Mouse (Mus musculus) CH12.LX (cell line): Measurements from ENCODE around the gene Bdkrb2. TPM values are rescaled to one million over a fixed set of nuclear protein-coding genes. Genes with fewer than 3 reads are reported as not detected.

Experiments
- DNase-seq: peaks from one replicate; pipeline ENCODE4 v3.0.0-alpha.2; 2013; ENCODE audit errors: extremely low read depth
- H3K27ac ChIP-seq: 2 replicates; pipeline ENCODE4 v1.5.1; 2012; ENCODE audit warnings: low read depth, mild to moderate bottlenecking, control low read depth, moderate library complexity; ENCODE audit not compliant: insufficient read depth
- H3K27me3 ChIP-seq: replicated peaks from 2 replicates; pipeline ENCODE3; 2012; ENCODE audit warnings: inconsistent platforms
- H3K36me3 ChIP-seq, 2 experiments: replicated peaks in 1 of 2; 2 replicates each; pipeline versions ENCODE3 to v1.6.1; 2012; ENCODE audit warnings: inconsistent platforms in 1 of 2, low read length in 1 of 2, mild to moderate bottlenecking in 1 of 2, mixed read lengths in 1 of 2, moderate library complexity in 1 of 2; ENCODE audit not compliant: control insufficient read depth in 1 of 2, insufficient read depth in 1 of 2
- H3K4me1 ChIP-seq, 2 experiments: 2 replicates each; pipeline ENCODE4 v1.6.1; 2012; ENCODE audit warnings: inconsistent platforms in 1 of 2, moderate library complexity in 1 of 2; ENCODE audit not compliant: insufficient read depth in 2 of 2, control insufficient read depth in 1 of 2
- H3K4me2 ChIP-seq: 2 replicates; pipeline ENCODE4 v1.6.1; 2012; ENCODE audit warnings: low read depth, mild to moderate bottlenecking, control low read depth; ENCODE audit not compliant: poor library complexity, insufficient read depth, severe bottlenecking
- H3K4me3 ChIP-seq, 3 experiments: fragments of 150-350 bp in 1 of 3; sonication (generic) in 1 of 3; replicated peaks in 1 of 3; 2 replicates each; pipeline versions ENCODE3 to v1.5.1; 2011 to 2012; ENCODE audit warnings: low read depth in 2 of 3, low read length in 2 of 3, mild to moderate bottlenecking in 2 of 3, moderate library complexity in 2 of 3, control low read depth in 1 of 3, improper control_type of control experiment in 1 of 3, inconsistent platforms in 1 of 3, mixed read lengths in 1 of 3; ENCODE audit not compliant: poor library complexity in 1 of 3
- H3K79me2 ChIP-seq: replicated peaks from 2 replicates; pipeline ENCODE4 v1.6.1; 2012; ENCODE audit warnings: mild to moderate bottlenecking, moderate library complexity; ENCODE audit not compliant: control insufficient read depth, poor library complexity, insufficient read depth, severe bottlenecking; ENCODE audit errors: extremely low read depth
- H3K9ac ChIP-seq: 2 replicates; pipeline ENCODE4 v1.6.1; 2012; ENCODE audit warnings: low read depth, mild to moderate bottlenecking, control low read depth, moderate library complexity; ENCODE audit not compliant: insufficient read depth
- H3K9me3 ChIP-seq: replicated peaks from 2 replicates; pipeline ENCODE3; 2012; ENCODE audit warnings: low read length, inconsistent platforms, mixed read lengths
- CHD1 ChIP-seq: IDR thresholded peaks from 2 replicates; pipeline ENCODE4 v1.6.1; 2012; ENCODE audit warnings: low read depth, low read length, improper control_type of control experiment, inconsistent platforms
- EP300 ChIP-seq: IDR thresholded peaks from 2 replicates; pipeline ENCODE4 v1.6.1; 2011; ENCODE audit warnings: low read length, improper control_type of control experiment
- HCFC1 ChIP-seq: IDR thresholded peaks from 2 replicates; pipeline ENCODE4 v1.6.1; 2012; ENCODE audit warnings: low read depth, mild to moderate bottlenecking, inconsistent platforms, low read length, improper control_type of control experiment
- JUN ChIP-seq: IDR thresholded peaks from 2 replicates; pipeline ENCODE4 v1.6.1; 2011; ENCODE audit warnings: low read depth, mild to moderate bottlenecking, low read length, improper control_type of control experiment, moderate library complexity; ENCODE audit not compliant: insufficient read depth
- JUND ChIP-seq: conservative IDR thresholded peaks from 2 replicates; pipeline ENCODE4 v1.6.1; 2011; ENCODE audit warnings: low read depth, low read length, improper control_type of control experiment
- MAFK ChIP-seq: IDR thresholded peaks from 2 replicates; pipeline ENCODE4 v1.6.1; 2011; ENCODE audit warnings: low read length, improper control_type of control experiment; ENCODE audit not compliant: insufficient replicate concordance
- NRF1 ChIP-seq: IDR thresholded peaks from 2 replicates; pipeline ENCODE4 v1.6.1; 2014; ENCODE audit warnings: low read depth, mild to moderate bottlenecking, inconsistent platforms, low read length, improper control_type of control experiment, moderate library complexity
- PAX5 ChIP-seq: IDR thresholded peaks from 2 replicates; pipeline ENCODE4 v1.6.1; 2012; ENCODE audit warnings: low read length, inconsistent platforms, mixed read lengths
- POLR2AphosphoS2 ChIP-seq: IDR thresholded peaks from 2 replicates; pipeline ENCODE4 v1.6.1; 2011; ENCODE audit warnings: low read depth, low read length, improper control_type of control experiment
- RAD21 ChIP-seq: IDR thresholded peaks from 2 replicates; pipeline ENCODE4 v1.6.1; 2011; ENCODE audit warnings: low read depth, mild to moderate bottlenecking, low read length, improper control_type of control experiment, moderate library complexity
- RCOR1 ChIP-seq: conservative IDR thresholded peaks from 2 replicates; pipeline ENCODE4 v1.6.1; 2012; ENCODE audit warnings: low read depth, mild to moderate bottlenecking, inconsistent platforms, low read length, improper control_type of control experiment
- SIN3A ChIP-seq: IDR thresholded peaks from 2 replicates; pipeline ENCODE4 v1.6.1; 2012; ENCODE audit warnings: low read length, improper control_type of control experiment, inconsistent platforms
- SMC3 ChIP-seq: IDR thresholded peaks from 2 replicates; pipeline ENCODE4 v1.6.1; 2011; ENCODE audit warnings: low read depth, low read length, improper control_type of control experiment
- TCF12 ChIP-seq: IDR thresholded peaks from 2 replicates; pipeline ENCODE4 v1.6.1; 2014; ENCODE audit warnings: low read depth, mild to moderate bottlenecking, inconsistent platforms, low read length, improper control_type of control experiment
- USF1 ChIP-seq: IDR thresholded peaks from 2 replicates; pipeline ENCODE4 v1.6.1; 2014; ENCODE audit warnings: low read depth, mild to moderate bottlenecking, inconsistent platforms, low read length, improper control_type of control experiment
- USF2 ChIP-seq: conservative IDR thresholded peaks from 2 replicates; pipeline ENCODE4 v1.6.1; 2011; ENCODE audit warnings: low read depth, low read length, improper control_type of control experiment
- dilution Hi-C: fragments of 300-500 bp; cut with MboI; formaldehyde crosslinking; loops from 2 replicates; pipeline ENCODE4 v1.14.3; 2020; ENCODE audit warnings: low sequenced_read_pairs; ENCODE audit not compliant: extremely low pct_unique_long_range_greater_than_20kb, extremely low pct_ligation_motif_present
- in situ Hi-C: fragments of 300-500 bp; cut with MboI; formaldehyde crosslinking; loops from 3 replicates; pipeline ENCODE4 v1.14.3; 2019; ENCODE audit warnings: low sequenced_read_pairs, low pct_ligation_motif_present, low pct_unique_long_range_greater_than_20kb, mixed read lengths
- polyA plus RNA-seq: library from polyadenylated mRNA; unstranded; fragments of >175 nt; gene quantifications from 2 replicates; pipeline ENCODE4 v1.2.1, GENCODE M21; 2012; ENCODE audit warnings: low read depth; ENCODE audit not compliant: insufficient read length
- total RNA-seq, 2 experiments: library from RNA; depleted of rRNA; stranded (reverse); fragments of 300-350 nt in 1 of 2; fragments of >200 nt in 1 of 2; gene quantifications; 2 replicates each; pipeline ENCODE4 v1.2.3; 2012 to 2014

Gene Bdkrb2
- total and polyA plus RNA-seq, 3 experiments: 0.06 TPM; not detected in 2

- no peak for DNase-seq
- no peak overlapping the region for H3K4me3 ChIP-seq
- peaks cover 6% of the 10 kb centered on the region for H3K9me3 ChIP-seq
- H3K27ac ChIP-seq: no peak overlapping the region
- dilution Hi-C loops: no loop called here
- H3K79me2 ChIP-seq: no peaks in the 10 kb centered on the region
- H3K9ac ChIP-seq: no peak overlapping the region
- no peaks in the 10 kb centered on the region for H3K36me3 ChIP-seq
- in situ Hi-C loops: no loop called here
- H3K4me1 ChIP-seq: peaks cover 0 to 25% of the 10 kb centered on the region in 2 experiments; a peak in 2 of 4 replicates
- no peak overlapping the region for H3K4me2 ChIP-seq
- no peaks in the 10 kb centered on the region for H3K27me3 ChIP-seq
- TF ChIP-seq PAX5 (no peak), POLR2AphosphoS2 (no peak), SMC3 (no peak), RAD21 (no peak), NRF1 (no peak), JUND (no peak), JUN (no peak), USF2 (no peak), MAFK (no peak), CHD1 (no peak), USF1 (no peak)
Observed at GRCm38 (mm10) chr12:105534842-105535241, 28.2 kb upstream of the Bdkrb2 start.

GRCm38 (mm10) chr12:105535968-105536760, 26.9 kb upstream of the Bdkrb2 start:
- DNase-seq: peak; percentile 57
- Histone ChIP-seq H3K27me3 (no peaks in the 10 kb centered on the region), H3K79me2 (no peaks in the 10 kb centered on the region), H3K9ac (no peak overlapping the region), H3K4me3 (no peak overlapping the region), H3K9me3 (peaks cover 6% of the 10 kb centered on the region), H3K27ac (no peak overlapping the region), H3K36me3 (no peaks in the 10 kb centered on the region), H3K4me2 (no peak overlapping the region), H3K4me1 (peaks cover 0 to 25% of the 10 kb centered on the region in 2 experiments; a peak in 2 of 4 replicates)
- in situ Hi-C loops: no loop called here
- dilution Hi-C loops: no loop called here
- TF ChIP-seq JUN: no peak
- TF ChIP-seq NRF1: no peak
- no peak for TF ChIP-seq HCFC1
- TF ChIP-seq EP300: no peak
- no peak for TF ChIP-seq RCOR1
- TF ChIP-seq SIN3A: no peak
- no peak for TF ChIP-seq TCF12
